Mouse (Mus musculus): ENCODE measurements at regions not wholly inside any gene's neighbourhood (a gene's known extent, or its start where the extent isn't known, plus 50 kb on each side); places are given as distances from the start of the nearest gene placed in this dataset.
A peak's percentile ranks its signal among the peaks of the same experiment; 100 is the strongest.
"Not testable (repeated sequence)": the region's sequence is repeated elsewhere in the genome, so short reads cannot be mapped to it uniquely, and the experiment has no call there.

DNA sequence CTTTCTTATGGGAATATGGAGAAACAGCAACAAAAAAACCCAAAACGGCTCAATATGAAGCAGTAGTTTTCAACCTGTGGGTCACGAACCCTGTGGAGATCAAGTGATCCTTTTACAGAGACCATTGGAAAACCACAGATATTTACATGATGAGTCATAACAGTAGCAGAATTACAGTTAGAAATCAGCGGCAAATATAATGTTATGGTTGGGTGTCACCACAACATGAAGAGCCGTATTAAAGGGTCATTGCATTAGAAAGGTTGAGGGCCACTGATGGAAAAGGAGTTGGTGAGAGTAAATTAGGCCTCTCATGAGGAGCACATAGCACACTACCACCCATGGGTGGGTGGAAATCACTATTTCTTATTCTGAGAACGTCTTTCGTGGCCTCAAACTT lies 225.6 kb downstream of the Dact1 start:
- Histone ChIP-seq H3K27ac (ENCODE audit: low read length) (no peak overlapping the region), H3K4me1 (ENCODE audit: insufficient read depth, low read depth, low read length) (no peaks in the 10 kb centered on the region), H3K27me3 (replicated peaks; ENCODE audit: insufficient read depth, low read length) (no peaks in the 10 kb centered on the region), H3K9ac (replicated peaks; ENCODE audit: low read depth) (no peak overlapping the region), H3K9me3 (ENCODE audit: low read length) (no peaks in the 10 kb centered on the region), H3K4me2 (replicated peaks; ENCODE audit: low read depth, low read length) (no peak overlapping the region), H3K36me3 (ENCODE audit: insufficient read depth, low read length) (no peaks in the 10 kb centered on the region), H3K4me3 (ENCODE audit: low read depth, low read length) (no peak overlapping the region)
- ATAC-seq (no peak), DNase-seq (ENCODE audit: low spot score) (no peak)
- TF ChIP-seq EP300 (IDR thresholded peaks at IDR 0.05) = no peak
- no peak for TF ChIP-seq CTCF (IDR thresholded peaks at IDR 0.05)
- WGBS = 95% methylated on average over 6 of the region's 6 CpGs

DNA sequence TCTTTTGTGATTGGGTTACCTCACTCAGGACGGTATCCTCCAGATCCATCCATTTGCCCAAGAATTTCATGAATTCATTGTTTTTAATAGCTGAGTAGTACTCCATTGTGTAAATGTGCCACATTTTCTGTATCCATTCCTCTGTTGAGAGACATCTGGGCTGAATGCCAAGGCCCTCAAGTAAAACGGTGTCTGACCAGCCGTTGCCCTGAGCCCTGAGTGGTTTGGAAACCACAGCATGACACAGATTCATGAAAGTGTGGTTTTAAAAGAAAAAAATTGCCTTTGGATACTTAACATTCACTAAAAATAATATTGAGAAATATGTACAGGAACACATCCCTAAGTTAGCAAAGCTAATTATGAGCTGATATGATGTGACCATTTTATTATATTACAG lies 226.1 kb downstream of the Dact1 start:
- H3K4me1 ChIP-seq (ENCODE audit: insufficient read depth, low read depth, low read length); H3K4me2 ChIP-seq (replicated peaks; ENCODE audit: low read depth, low read length); H3K36me3 ChIP-seq (ENCODE audit: insufficient read depth, low read length); H3K9me3 ChIP-seq (ENCODE audit: low read length); H3K4me3 ChIP-seq (ENCODE audit: low read depth, low read length); H3K9ac ChIP-seq (replicated peaks; ENCODE audit: low read depth); DNase-seq (ENCODE audit: low spot score); ATAC-seq; H3K27me3 ChIP-seq (replicated peaks; ENCODE audit: insufficient read depth, low read length); H3K27ac ChIP-seq (ENCODE audit: low read length): not testable (repeated sequence)
- WGBS = 38% methylated on average over 3 of the region's 3 CpGs

DNA sequence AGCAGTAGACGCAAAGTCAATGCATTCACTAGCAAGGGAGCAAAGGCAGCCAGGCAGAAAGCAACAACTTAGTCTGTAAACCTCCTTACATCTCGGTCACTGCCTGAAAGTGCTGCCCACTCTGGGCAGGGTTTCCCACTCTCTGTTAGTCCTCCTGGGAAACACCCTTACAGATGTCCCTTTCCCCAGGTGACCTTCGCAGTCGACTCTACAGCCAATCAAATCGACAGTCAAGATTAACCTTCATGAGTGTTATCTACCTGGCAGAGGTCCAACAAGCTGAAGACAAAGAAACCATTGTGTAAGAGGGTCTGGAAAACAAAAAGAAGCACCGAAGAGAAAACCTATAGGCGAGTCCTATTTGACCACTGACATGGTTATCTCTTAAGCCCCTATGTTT lies 229.0 kb downstream of the Dact1 start:
- ATAC-seq (no peak), DNase-seq (ENCODE audit: low spot score) (no peak)
- Histone ChIP-seq H3K9me3 (ENCODE audit: low read length) (no peaks in the 10 kb centered on the region), H3K4me2 (replicated peaks; ENCODE audit: low read depth, low read length) (no peak overlapping the region), H3K27ac (ENCODE audit: low read length) (no peak overlapping the region), H3K36me3 (ENCODE audit: insufficient read depth, low read length) (no peaks in the 10 kb centered on the region), H3K4me1 (ENCODE audit: insufficient read depth, low read depth, low read length) (no peaks in the 10 kb centered on the region), H3K9ac (replicated peaks; ENCODE audit: low read depth) (no peak overlapping the region), H3K4me3 (ENCODE audit: low read depth, low read length) (no peak overlapping the region), H3K27me3 (replicated peaks; ENCODE audit: insufficient read depth, low read length) (no peaks in the 10 kb centered on the region)
- TF ChIP-seq EP300 (IDR thresholded peaks at IDR 0.05) (no peak), CTCF (IDR thresholded peaks at IDR 0.05) (no peak)
- WGBS = 46% methylated on average over 7 of the region's 7 CpGs

DNA sequence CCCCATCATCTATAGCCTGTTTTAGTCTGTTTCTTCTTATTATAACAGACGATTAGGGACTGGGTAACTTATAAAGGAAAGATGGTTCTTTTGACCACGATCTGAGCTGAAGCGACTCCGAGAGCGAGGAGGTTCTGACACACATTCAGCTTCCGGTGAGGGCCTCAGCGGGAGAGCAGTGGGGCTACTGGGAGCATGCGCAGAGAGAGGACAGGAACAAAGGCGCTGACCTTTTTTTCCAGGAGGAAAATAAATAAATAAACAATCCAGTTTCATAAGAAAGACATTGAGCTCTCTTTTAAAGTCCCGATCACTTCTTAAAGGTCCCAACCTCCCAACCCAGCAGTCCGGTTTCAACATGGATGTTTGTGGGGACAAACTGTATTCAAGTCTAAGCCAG lies 230.6 kb downstream of the Dact1 start:
- Histone ChIP-seq H3K4me1 (ENCODE audit: insufficient read depth, low read depth, low read length) (no peaks in the 10 kb centered on the region), H3K27ac (ENCODE audit: low read length) (no peak overlapping the region), H3K4me3 (ENCODE audit: low read depth, low read length) (no peak overlapping the region), H3K9me3 (ENCODE audit: low read length) (no peaks in the 10 kb centered on the region), H3K27me3 (replicated peaks; ENCODE audit: insufficient read depth, low read length) (no peaks in the 10 kb centered on the region), H3K9ac (replicated peaks; ENCODE audit: low read depth) (no peak overlapping the region), H3K4me2 (replicated peaks; ENCODE audit: low read depth, low read length) (no peak overlapping the region), H3K36me3 (ENCODE audit: insufficient read depth, low read length) (no peaks in the 10 kb centered on the region)
- 84% methylated on average over 11 of the region's 11 CpGs for WGBS
- ATAC-seq (no peak), DNase-seq (ENCODE audit: low spot score) (no peak)
- TF ChIP-seq CTCF (IDR thresholded peaks at IDR 0.05) (no peak), EP300 (IDR thresholded peaks at IDR 0.05) (no peak)

DNA sequence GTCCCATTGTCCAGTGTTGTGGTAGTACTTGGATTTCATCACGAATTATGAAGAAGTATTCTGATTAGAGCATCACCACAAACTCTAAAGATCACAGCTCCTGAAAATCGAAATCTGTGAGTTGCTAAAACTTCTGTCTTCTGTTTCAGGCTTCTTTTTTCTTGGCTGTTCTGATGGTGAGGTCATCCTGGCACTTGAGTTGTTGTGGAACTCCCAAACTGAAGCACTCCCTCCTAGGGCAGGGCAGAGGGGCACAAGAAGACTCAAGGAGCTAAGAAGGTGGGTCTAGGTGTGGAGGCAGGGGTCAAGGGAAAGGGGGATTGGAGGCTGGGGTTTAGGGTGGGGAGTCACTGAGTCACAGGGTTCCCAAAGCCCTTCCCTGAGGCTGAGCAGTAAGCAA lies 232.3 kb downstream of the Dact1 start:
- 73% methylated on average over 2 of the region's 2 CpGs for WGBS
- DNase-seq (ENCODE audit: low spot score) (no peak), ATAC-seq (no peak)
- H3K4me1 ChIP-seq (ENCODE audit: insufficient read depth, low read depth, low read length) = no peaks in the 10 kb centered on the region
- no peaks in the 10 kb centered on the region for H3K9me3 ChIP-seq (ENCODE audit: low read length)
- no peaks in the 10 kb centered on the region for H3K36me3 ChIP-seq (ENCODE audit: insufficient read depth, low read length)
- no peak overlapping the region for H3K4me2 ChIP-seq (replicated peaks; ENCODE audit: low read depth, low read length)
- TF ChIP-seq CTCF (IDR thresholded peaks at IDR 0.05) = no peak
- no peak for TF ChIP-seq EP300 (IDR thresholded peaks at IDR 0.05)
- no peaks in the 10 kb centered on the region for H3K27me3 ChIP-seq (replicated peaks; ENCODE audit: insufficient read depth, low read length)
- H3K4me3 ChIP-seq (ENCODE audit: low read depth, low read length) = no peak overlapping the region
- H3K27ac ChIP-seq (ENCODE audit: low read length) = no peak overlapping the region
- H3K9ac ChIP-seq (replicated peaks; ENCODE audit: low read depth) = no peak overlapping the region

DNA sequence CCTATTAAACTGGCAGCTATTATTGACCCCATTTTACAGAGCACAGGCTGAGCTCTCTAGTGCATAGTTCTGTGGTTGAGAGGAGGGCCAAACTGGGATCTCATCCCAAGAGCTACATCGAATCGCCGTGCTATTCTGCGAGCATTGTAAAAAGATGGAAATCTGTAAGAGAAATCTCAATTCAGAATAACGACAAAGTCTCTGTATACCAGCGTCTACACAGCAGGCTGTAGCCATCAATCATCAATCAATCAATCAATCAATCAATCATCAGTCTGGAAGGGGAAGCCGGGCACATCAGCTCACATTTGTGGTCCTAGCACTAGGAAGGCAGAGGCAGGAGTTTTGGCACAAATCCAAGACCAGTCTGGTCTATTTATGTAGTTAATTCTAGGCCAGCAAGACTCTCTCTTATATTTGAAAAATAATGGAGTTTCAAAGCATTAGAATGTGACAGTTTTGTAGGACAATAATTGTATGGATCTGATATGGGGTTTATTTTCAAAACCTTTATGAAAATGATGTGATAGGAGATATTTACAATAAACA lies 234.0 kb downstream of the Dact1 start:
- H3K27ac ChIP-seq (ENCODE audit: low read length) = no peak overlapping the region
- H3K4me1 ChIP-seq (ENCODE audit: insufficient read depth, low read depth, low read length) = no peaks in the 10 kb centered on the region
- no peak overlapping the region for H3K9ac ChIP-seq (replicated peaks; ENCODE audit: low read depth)
- H3K9me3 ChIP-seq (ENCODE audit: low read length) = no peaks in the 10 kb centered on the region
- no peaks in the 10 kb centered on the region for H3K27me3 ChIP-seq (replicated peaks; ENCODE audit: insufficient read depth, low read length)
- H3K4me3 ChIP-seq (ENCODE audit: low read depth, low read length) = no peak overlapping the region
- WGBS = 55% methylated on average over 7 of the region's 7 CpGs
- no peaks in the 10 kb centered on the region for H3K36me3 ChIP-seq (ENCODE audit: insufficient read depth, low read length)
- TF ChIP-seq CTCF (IDR thresholded peaks at IDR 0.05) = no peak
- no peak for TF ChIP-seq EP300 (IDR thresholded peaks at IDR 0.05)
- no peak overlapping the region for H3K4me2 ChIP-seq (replicated peaks; ENCODE audit: low read depth, low read length)
- DNase-seq (ENCODE audit: low spot score) = peak; percentile 17
- no peak for ATAC-seq

All from lung, postnatal 0 days (tissue).